Mouse (Mus musculus) heart, adult 2 months (tissue): ENCODE results near the gene Olfr1450.

Experiments
- CTCF ChIP-seq: fragments of 200-600 bp; IDR thresholded peaks from 2 replicates; pipeline ENCODE4 v1.8.1; 2022; ENCODE audit warnings: antibody characterized with exemption, mild to moderate bottlenecking, moderate library complexity
- EP300 ChIP-seq: fragments of 200-500 bp; IDR thresholded peaks from 2 replicates; pipeline ENCODE4 v1.6.1; 2011; ENCODE audit warnings: low read depth, low read length, control low read depth; ENCODE audit not compliant: insufficient read depth
- POLR2A ChIP-seq: fragments of 200-500 bp; IDR thresholded peaks from 2 replicates; pipeline ENCODE4 v1.6.1; 2011; ENCODE audit warnings: mild to moderate bottlenecking, low read depth, low read length, control low read depth; ENCODE audit not compliant: insufficient read depth

DNA sequence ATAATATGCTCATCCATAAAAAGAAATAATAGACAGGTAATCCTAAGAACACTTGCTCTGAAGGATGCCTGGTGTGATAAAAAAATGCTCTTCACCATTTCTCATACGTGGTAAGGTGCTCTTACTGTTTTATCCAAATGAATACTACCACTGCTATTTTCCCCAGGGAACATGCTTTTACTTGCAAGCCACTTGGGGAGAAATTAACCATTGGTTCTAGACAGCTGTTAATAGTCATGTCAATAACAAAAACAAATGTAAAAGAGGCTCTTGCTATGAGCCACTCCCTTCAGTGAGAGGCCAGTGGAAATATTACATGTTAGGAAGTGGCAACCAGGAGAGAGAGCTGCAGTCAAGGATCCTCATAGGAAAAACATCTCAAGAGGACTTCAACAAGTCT, 25.7 kb upstream of the Olfr1450 start, which contains the start of gene Olfr1448:
- TF ChIP-seq CTCF = no peak
- TF ChIP-seq POLR2A = no peak
- no peak for TF ChIP-seq EP300
